Mouse (Mus musculus) stomach, embryonic 16.5 days (tissue): ENCODE measurements around the gene E130218I03Rik. TPM values are rescaled to one million over a fixed set of nuclear protein-coding genes. Genes with fewer than 3 reads are reported as not detected.

ENCODE experiments used
- ATAC-seq: fragments of 200-750 bp; cut with Nextera tagmentation; 2 replicates; pipeline ENCODE4 v1.8.0; 2017; ENCODE audit warnings: moderate number of reproducible peaks, moderate TSS enrichment; ENCODE audit not compliant: insufficient read depth, low FRiP score
- H3K27ac ChIP-seq: fragments of 300-500 bp; sonication (generic); 2 replicates; pipeline ENCODE4 v1.5.1; 2014; ENCODE audit warnings: low read length
- H3K27me3 ChIP-seq: fragments of 300-500 bp; sonication (generic); 2 replicates; pipeline ENCODE4 v1.6.1; 2014; ENCODE audit warnings: low read length, control low read depth, mixed read lengths; ENCODE audit not compliant: control insufficient read depth, insufficient read depth
- H3K36me3 ChIP-seq: fragments of 300-500 bp; sonication (generic); 2 replicates; pipeline ENCODE4 v1.6.1; 2014; ENCODE audit warnings: low read length; ENCODE audit not compliant: control insufficient read depth, insufficient read depth
- H3K4me1 ChIP-seq: fragments of 300-500 bp; sonication (generic); 2 replicates; pipeline ENCODE4 v1.6.1; 2014; ENCODE audit warnings: low read length, control low read depth, mixed read lengths; ENCODE audit not compliant: control insufficient read depth, insufficient read depth
- H3K4me2 ChIP-seq: fragments of 300-500 bp; sonication (generic); 2 replicates; pipeline ENCODE4 v1.6.1; 2014; ENCODE audit warnings: low read depth, low read length, mixed read lengths
- H3K4me3 ChIP-seq: fragments of 300-500 bp; sonication (generic); replicated peaks from 2 replicates; pipeline ENCODE4 v1.5.1; 2014; ENCODE audit warnings: mild to moderate bottlenecking, low read length
- H3K9ac ChIP-seq: fragments of 300-500 bp; sonication (generic); 2 replicates; pipeline ENCODE4 v1.6.1; 2014; ENCODE audit warnings: low read length
- H3K9me3 ChIP-seq: fragments of 300-500 bp; sonication (generic); replicated peaks from 2 replicates; pipeline ENCODE4 v1.6.1; 2016; ENCODE audit warnings: low read length, control low read depth; ENCODE audit not compliant: control insufficient read depth
- WGBS: fragments of 180-500 bp; shearing (Covaris S2); extraction: QIAGEN DNeasy Blood & Tissue Kit; methylation state at CpG from one replicate; pipeline ENCODE4 v1.1.7; 2014; 5-methylcytosine and 5-hydroxymethylcytosine counted together
- polyA plus RNA-seq: library from polyadenylated mRNA; unstranded; fragments of >200 nt; fragmentation: Nextera tagmentation; extraction: Ambion mirVana; gene quantifications from 2 replicates; pipeline ENCODE4 v1.2.1, GENCODE M21; 2015

The E130218I03Rik gene
- polyA plus RNA-seq, 1 experiment from 2014 or later = 0.26 TPM

DNA sequence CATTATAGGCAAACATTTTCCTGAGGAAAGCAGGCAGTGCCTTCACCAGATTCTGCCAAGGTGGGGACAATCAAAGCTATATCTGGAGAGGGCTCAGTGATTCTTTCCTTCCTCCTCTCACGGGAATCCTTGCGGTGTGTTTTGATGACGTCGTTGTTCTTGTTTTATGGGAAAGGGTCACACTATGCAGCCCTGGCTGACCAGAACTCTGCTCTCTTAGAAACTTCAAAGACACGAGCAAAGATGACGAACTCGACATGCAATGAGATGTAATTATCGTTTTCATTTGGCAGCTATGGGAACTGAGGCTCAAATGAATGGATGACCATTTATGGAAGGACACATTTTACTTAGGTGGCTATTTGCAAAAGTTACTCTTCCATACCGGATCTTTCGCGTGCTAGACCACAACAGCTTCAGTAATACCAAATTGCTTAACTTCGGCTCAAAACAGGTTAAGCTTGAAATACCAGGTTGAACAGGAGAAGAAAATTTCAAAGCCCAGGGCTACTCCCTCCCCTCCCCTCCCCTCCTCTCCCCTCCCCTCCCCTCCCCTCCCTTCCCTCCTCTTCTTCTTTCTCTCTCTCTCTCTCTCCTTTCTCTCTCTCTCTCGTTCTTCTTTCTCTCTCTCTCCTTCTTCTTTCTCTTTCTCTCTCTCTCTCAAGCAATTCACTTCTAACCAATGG lies 29.4 kb downstream of the E130218I03Rik start:
- 17% methylated on average over 12 of the region's 13 CpGs for WGBS
- peaks cover 11% of the 10 kb centered on the region for H3K36me3 ChIP-seq
- H3K27ac ChIP-seq = 0 out of 2 replicates have a peak overlapping the region, but pooled peaks have one; percentile 64
- H3K4me2 ChIP-seq = peak overlapping the region; percentile 52
- no peaks in the 10 kb centered on the region for H3K27me3 ChIP-seq
- no peaks in the 10 kb centered on the region for H3K4me1 ChIP-seq
- H3K9me3 ChIP-seq = no peaks in the 10 kb centered on the region
- ATAC-seq = no peak
- H3K9ac ChIP-seq = 0 out of 2 replicates have a peak overlapping the region, but pooled peaks have one; percentile 54
- H3K4me3 ChIP-seq = peak overlapping the region; percentile 37

DNA sequence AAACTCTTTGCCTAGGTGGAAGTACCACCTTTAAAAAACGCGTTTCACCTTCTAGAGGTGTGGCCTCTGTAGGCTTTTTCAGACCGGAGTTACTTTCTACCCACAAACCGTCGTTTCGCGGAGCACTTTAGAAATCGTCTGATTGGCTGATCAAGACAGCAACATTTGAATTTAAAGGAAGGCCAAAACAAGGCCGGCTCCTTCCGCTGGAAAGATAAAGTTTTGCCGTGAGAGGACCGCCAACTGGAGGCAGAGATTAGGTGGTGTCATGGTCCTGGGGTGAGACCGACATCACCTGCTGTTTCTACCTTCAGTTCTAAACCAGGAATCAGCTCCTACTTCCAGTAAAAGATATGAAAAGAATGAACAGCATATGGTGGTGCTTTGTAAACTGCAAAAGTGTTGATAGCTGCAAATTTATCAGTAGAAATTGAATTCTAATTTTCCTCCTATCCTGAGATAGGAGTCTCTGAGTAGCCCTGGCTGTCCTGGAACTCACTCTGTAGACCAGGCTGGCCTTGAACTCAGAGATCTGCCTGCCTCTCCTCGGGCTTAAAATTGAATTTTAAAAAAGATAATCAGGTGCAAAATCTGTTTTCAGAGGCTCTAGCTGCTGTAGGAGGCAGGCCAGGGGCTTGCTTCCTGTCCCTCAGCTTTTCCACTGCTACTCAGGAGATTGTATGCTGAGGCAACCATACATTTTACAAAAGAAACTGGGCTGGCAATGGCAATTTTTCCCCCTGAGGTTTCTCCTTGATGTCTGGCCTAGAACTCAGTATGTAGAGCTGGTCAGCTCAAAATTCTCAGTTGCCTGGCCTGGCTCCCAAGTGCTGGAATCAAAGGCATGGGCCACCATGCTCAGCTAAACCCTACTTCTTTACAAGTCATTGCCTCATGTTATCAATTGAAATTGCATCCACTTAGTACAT lies 30.2 kb downstream of the E130218I03Rik start:
- peak overlapping the region; percentile 52 for H3K4me2 ChIP-seq
- no peaks in the 10 kb centered on the region for H3K4me1 ChIP-seq
- H3K27ac ChIP-seq = peak overlapping the region; percentile 64
- peak; percentile 72; the same call in 1 of the 2 replicates for ATAC-seq
- 0 out of 2 replicates have a peak overlapping the region, but pooled peaks have one; percentile 8 for H3K9ac ChIP-seq
- no peaks in the 10 kb centered on the region for H3K27me3 ChIP-seq
- peak overlapping the region; percentile 37 for H3K4me3 ChIP-seq
- 3% methylated on average over 14 of the region's 14 CpGs for WGBS
- H3K36me3 ChIP-seq = peaks cover 11% of the 10 kb centered on the region
- no peaks in the 10 kb centered on the region for H3K9me3 ChIP-seq

DNA sequence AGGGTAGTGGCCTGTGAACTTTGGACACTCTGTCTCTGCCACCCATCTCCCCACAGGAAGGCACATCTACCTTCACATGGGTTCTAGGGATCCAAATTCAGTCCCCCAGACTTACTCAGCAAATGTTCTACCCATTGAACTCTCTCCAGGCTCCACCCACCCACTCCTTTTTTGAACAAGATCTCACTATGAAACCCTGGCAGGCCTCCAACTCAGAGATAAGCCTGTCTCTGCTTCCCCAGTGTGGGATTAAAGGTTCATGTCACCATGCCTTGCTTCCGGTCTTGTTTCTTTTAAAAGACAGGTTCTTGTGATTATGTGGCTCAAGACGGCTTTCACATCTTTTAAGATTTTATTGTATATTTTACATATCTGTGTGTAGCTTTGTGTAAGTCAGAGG lies 41.5 kb downstream of the E130218I03Rik start:
- no peak for ATAC-seq
- Histone ChIP-seq H3K9ac (no peak overlapping the region), H3K27me3 (no peaks in the 10 kb centered on the region), H3K4me2 (no peak overlapping the region), H3K27ac (no peak overlapping the region), H3K36me3 (0 out of 2 replicates have a peak, but pooled peaks cover 2% of the 10 kb centered on the region), H3K4me3 (no peak overlapping the region), H3K9me3 (no peaks in the 10 kb centered on the region), H3K4me1 (peaks cover 19% of the 10 kb centered on the region)
- WGBS = 81% methylated on average over 2 of the region's 2 CpGs

DNA sequence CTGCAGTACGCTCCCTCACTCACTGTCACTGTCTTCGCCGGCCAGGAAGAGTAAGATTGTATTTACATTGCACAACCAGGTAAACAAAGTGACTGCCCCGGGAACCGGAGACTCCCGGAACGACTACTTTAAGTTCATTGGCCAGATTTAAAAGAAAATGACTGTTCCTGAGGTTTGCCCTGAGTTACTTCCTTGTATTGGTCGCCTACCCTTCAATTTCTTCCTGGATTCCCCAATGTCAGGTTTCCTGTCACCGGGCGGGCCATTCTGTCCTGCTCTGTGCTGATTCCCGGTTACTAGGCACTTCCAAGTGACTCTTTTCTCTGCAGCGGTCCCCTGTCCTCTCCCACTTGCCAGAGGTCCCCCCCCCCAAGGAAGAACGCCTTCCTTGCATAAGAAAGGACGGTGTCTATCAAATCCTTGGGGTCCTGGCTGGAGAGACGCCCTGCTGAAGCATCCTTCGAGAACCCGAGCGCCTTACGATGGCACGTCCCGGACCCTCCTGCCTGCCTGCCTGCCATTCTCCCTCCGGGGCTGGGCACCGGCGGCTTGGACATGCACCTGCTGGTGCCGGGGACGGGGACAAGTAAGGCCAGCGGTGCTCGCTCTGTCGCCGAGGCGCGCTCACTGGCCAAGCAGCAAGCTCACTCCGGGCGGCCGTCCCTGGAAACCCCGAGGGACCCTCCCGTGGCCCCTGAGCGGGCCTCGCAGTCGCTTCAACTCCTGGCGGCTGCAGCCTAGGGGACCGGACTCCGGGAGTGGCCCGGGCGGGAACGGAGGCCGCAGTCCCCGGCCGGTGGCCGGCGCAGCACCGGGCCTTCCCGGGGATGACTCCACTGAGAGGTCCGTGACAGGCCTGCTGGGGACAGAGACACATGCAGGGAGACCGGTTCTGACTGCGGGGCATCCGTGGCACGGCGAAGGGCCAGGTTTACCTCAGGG lies 43.0 kb downstream of the E130218I03Rik start:
- H3K9me3 ChIP-seq = no peaks in the 10 kb centered on the region
- 0 out of 2 replicates have a peak, but pooled peaks cover 2% of the 10 kb centered on the region for H3K36me3 ChIP-seq
- H3K4me3 ChIP-seq = peak overlapping the region; percentile 99
- H3K4me2 ChIP-seq = peak overlapping the region; percentile 94
- peak overlapping the region; percentile 91 for H3K27ac ChIP-seq
- no peaks in the 10 kb centered on the region for H3K27me3 ChIP-seq
- H3K9ac ChIP-seq = peak overlapping the region; percentile 99
- H3K4me1 ChIP-seq = peaks cover 19% of the 10 kb centered on the region
- peak; percentile 39 for ATAC-seq
- WGBS = under 1% methylated on average over 59 of the region's 59 CpGs

DNA sequence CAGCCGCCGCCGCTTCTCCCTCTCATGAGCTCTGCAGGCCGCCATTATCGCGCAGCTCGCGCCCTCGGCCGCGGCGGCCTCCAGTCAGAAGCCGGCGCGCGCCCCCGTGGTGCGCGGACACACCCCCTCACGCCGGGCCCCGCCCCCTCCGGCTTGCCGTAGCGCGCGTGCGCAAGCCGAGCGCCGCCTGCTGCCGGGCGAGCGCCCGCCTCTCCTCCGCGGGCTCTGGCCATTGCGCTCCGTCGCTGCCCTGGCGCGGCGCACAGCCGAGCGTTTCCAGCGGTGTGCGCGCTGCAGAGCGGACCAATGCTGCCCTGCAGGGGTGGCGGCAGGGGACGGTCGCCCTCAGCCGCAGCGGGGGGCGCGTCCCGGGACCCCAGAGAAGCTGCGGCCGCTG lies 43.7 kb downstream of the E130218I03Rik start:
- H3K4me1 ChIP-seq = peaks cover 19% of the 10 kb centered on the region
- H3K27me3 ChIP-seq = no peaks in the 10 kb centered on the region
- peak overlapping the region; percentile 99 for H3K9ac ChIP-seq
- H3K4me2 ChIP-seq = peak overlapping the region; percentile 94
- no peaks in the 10 kb centered on the region for H3K9me3 ChIP-seq
- peak overlapping the region; percentile 99 for H3K4me3 ChIP-seq
- peak overlapping the region; percentile 100 for H3K27ac ChIP-seq
- no peaks in the 10 kb centered on the region for H3K36me3 ChIP-seq
- ATAC-seq = peak; percentile 91
- WGBS = under 1% methylated on average over 58 of the region's 59 CpGs

DNA sequence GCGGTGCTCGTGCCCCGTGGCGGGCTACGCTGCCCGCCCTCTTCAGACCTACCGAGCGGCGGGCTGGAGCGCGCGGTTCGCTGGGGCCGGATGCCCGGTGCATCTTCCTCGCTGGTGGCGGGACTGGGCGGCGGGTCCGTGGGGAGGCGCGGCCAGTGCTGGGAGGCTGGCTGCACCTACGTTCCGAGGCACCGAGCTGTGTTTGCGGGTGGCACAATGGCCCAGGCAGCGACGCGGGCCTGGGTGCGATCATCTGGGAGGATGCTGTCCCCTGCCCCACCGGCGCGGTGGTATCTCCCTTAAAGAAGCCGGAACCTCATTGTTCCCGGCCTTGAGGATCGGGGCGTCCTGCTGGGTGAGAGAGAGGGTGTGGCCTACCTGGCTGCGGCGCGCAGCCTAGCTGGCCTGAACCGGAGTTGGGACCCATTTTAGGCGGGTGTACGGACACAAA lies 44.1 kb downstream of the E130218I03Rik start, which contains the start of gene Pdik1l:
Pdik1l (minus strand) TSS at position 321 of the 451 bp plus-strand sequence.
- Histone ChIP-seq H3K4me1 (peaks cover 19% of the 10 kb centered on the region), H3K4me3 (peak within 1 kb of the TSS; percentile 99), H3K27me3 (no peaks in the 10 kb centered on the region), H3K9ac (peak within 1 kb of the TSS; percentile 99), H3K9me3 (no peaks in the 10 kb centered on the region), H3K4me2 (peak within 1 kb of the TSS; percentile 94), H3K27ac (peak within 1 kb of the TSS; percentile 100), H3K36me3 (no peaks in the 10 kb centered on the region)
- ATAC-seq = peak; percentile 80
- 0% methylated on average over 43 of the region's 43 CpGs for WGBS

DNA sequence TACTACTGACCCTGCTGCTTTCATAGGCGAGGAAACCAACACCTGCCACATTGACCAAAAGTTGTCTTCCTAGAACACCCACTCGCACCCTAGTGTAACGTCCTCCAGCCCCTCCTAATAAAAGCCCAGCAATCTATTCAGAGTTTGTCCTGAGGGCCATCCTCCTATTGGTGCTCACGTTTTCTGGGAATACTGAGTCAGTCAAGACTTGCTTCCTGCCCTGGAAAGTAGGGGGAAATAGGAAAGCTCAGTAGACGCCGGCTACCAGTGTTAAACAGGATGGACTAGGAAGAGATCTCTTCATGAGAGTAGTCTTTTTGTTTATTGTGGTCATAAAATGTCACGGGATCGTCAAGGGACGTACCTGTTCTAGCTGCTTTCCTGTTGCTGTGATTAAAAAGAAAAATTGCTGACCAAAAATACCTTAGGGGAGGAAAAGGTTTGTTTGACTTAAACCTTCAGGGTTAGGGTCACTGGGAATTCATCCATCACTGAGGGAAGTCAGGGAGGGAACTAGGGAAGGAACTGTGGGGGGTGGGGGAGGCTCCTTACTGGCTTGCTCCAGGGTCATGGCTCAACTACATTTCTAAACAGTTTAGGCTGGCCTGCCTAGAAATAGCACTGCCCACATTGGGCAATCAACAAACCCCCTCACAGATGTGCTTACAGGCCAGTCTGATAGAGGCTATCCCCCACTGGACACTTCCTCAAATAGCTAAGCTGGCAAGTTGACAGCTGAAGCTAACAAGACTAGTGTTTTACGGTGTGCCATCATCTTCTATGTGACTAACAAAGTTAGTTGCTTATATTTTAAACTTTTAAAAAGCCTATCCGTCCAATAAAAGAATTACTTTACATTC lies 45.2 kb downstream of the E130218I03Rik start:
- Histone ChIP-seq H3K4me2 (peak overlapping the region; percentile 84), H3K4me3 (peak overlapping the region; percentile 99), H3K36me3 (no peaks in the 10 kb centered on the region), H3K27ac (peak overlapping the region; percentile 100), H3K9me3 (no peaks in the 10 kb centered on the region), H3K27me3 (peaks cover 4% of the 10 kb centered on the region; the same call in 1 of the 2 replicates), H3K9ac (peak overlapping the region; percentile 98), H3K4me1 (peaks cover 19% of the 10 kb centered on the region)
- no peak for ATAC-seq
- 18% methylated on average over 11 of the region's 11 CpGs for WGBS
